Mouse (Mus musculus) left cerebral cortex, postnatal 25 days (tissue): ENCODE results near the gene Syncrip. TPM values are rescaled to one million over a fixed set of nuclear protein-coding genes. Genes with fewer than 3 reads are reported as not detected.

Source experiments
- DNase-seq, 2 experiments: peaks; one replicate each; pipeline ENCODE4 v3.0.0; 2022; ENCODE audit warnings: low spot score in 2 of 2, mixed read lengths in 1 of 2
- intact Hi-C: fragments of 180-260 bp; cut with DNase I; formaldehyde crosslinking; loops from one replicate; pipeline ENCODE4 v1.15.1; 2025
- total RNA-seq, 2 experiments: library from RNA; stranded (reverse); gene quantifications; 2 replicates each; pipeline ENCODE4 v1.2.3; 2021

Syncrip gene
- total RNA-seq = 10 to 100 TPM; 67.6 to 68.3 TPM

GRCm38 (mm10) chr9:88482230-88482828, at the start of gene Syncrip:
Gene Syncrip (minus strand): TSS chr9:88482574.
- intact Hi-C loops = loop anchor here (1.0 to 5.0 kb wide), 3 partner anchors 40 to 1630 kb away; partner anchors contain the start of gene Morf4l1
- DNase-seq = peak; percentile 87 to 94

GRCm38 (mm10) chr9:88529979-88530580, 47.7 kb upstream of the Syncrip start:
- intact Hi-C loops = no loop called here
- no peak for DNase-seq

GRCm38 (mm10) chr9:88529571-88529970, 47.2 kb upstream of the Syncrip start:
- intact Hi-C loops = no loop called here

GRCm38 (mm10) chr9:88528736-88529135, 46.4 kb upstream of the Syncrip start:
- DNase-seq = no peak
- intact Hi-C loops = no loop called here

More at GRCm38 (mm10) chr9:88529571-88529970, 47.2 kb upstream of the Syncrip start:
- no peak for DNase-seq

- no peak for DNase-seq
- intact Hi-C loops = no loop called here
Measured at GRCm38 (mm10) chr9:88527956-88528355, 45.6 kb upstream of the Syncrip start.

- DNase-seq = no peak
- intact Hi-C loops = no loop called here
Measured at GRCm38 (mm10) chr9:88525341-88525740, 43.0 kb upstream of the Syncrip start.

GRCm38 (mm10) chr9:88524796-88525195, 42.4 kb upstream of the Syncrip start:
- intact Hi-C loops = no loop called here
- DNase-seq = no peak

- DNase-seq = no peak
- intact Hi-C loops = no loop called here
Measured at GRCm38 (mm10) chr9:88524367-88524766, 42.0 kb upstream of the Syncrip start.

- intact Hi-C loops = no loop called here
- DNase-seq = no peak
Measured at GRCm38 (mm10) chr9:88523335-88523668, 40.9 kb upstream of the Syncrip start.

- intact Hi-C loops = loop anchor here (1.0 kb wide), 2 partner anchors 40 to 84 kb away; partner anchors contain the start of genes Snx14 and Syncrip
- peak; percentile 96 to 98 for DNase-seq
Measured at GRCm38 (mm10) chr9:88522569-88523334, 40.4 kb upstream of the Syncrip start.

GRCm38 (mm10) chr9:88521961-88522568, 39.7 kb upstream of the Syncrip start:
- intact Hi-C loops = loop anchor here (1.0 kb wide), 2 partner anchors 40 to 84 kb away; partner anchors contain the start of genes Snx14 and Syncrip
- peak in 1 of 2 experiments; percentile 20 for DNase-seq

GRCm38 (mm10) chr9:88520849-88521483, 38.6 kb upstream of the Syncrip start:
- DNase-seq = no peak
- intact Hi-C loops = no loop called here

- no peak for DNase-seq
- intact Hi-C loops = no loop called here
Measured at GRCm38 (mm10) chr9:88520122-88520848, 37.9 kb upstream of the Syncrip start.

- intact Hi-C loops = no loop called here
- no peak for DNase-seq
Measured at GRCm38 (mm10) chr9:88519390-88520121, 37.2 kb upstream of the Syncrip start.

- intact Hi-C loops = no loop called here
- DNase-seq = no peak
Measured at GRCm38 (mm10) chr9:88516361-88516995, 34.1 kb upstream of the Syncrip start.

- no peak for DNase-seq
- intact Hi-C loops = no loop called here
Measured at GRCm38 (mm10) chr9:88515546-88515945, 33.2 kb upstream of the Syncrip start.

- intact Hi-C loops = no loop called here
- no peak for DNase-seq
Measured at GRCm38 (mm10) chr9:88501846-88502245, 19.5 kb upstream of the Syncrip start.

- intact Hi-C loops = no loop called here
- no peak for DNase-seq
Measured at GRCm38 (mm10) chr9:88500112-88500511, 17.7 kb upstream of the Syncrip start.
